Mouse (Mus musculus) C2C12 (cell line): ENCODE data around the gene Tars. TPM values are rescaled to one million over a fixed set of nuclear protein-coding genes. Genes with fewer than 3 reads are reported as not detected.

Experiments
- H3K27me3 ChIP-seq: one replicate; pipeline ENCODE4 v1.6.1; 2011; ENCODE audit not compliant: control insufficient read depth, insufficient read depth, insufficient read length
- H3K36me3 ChIP-seq: one replicate; pipeline ENCODE4 v1.6.1; 2011; ENCODE audit not compliant: control insufficient read depth, insufficient read depth
- H3K4me3 ChIP-seq: one replicate; pipeline ENCODE4 v1.5.1; 2011; ENCODE audit warnings: mild to moderate bottlenecking, control low read depth; ENCODE audit not compliant: poor library complexity, insufficient read depth, severe bottlenecking
- H3K79me2 ChIP-seq: one replicate; pipeline ENCODE4 v1.6.1; 2011; ENCODE audit not compliant: control insufficient read depth, insufficient read depth
- H3K79me3 ChIP-seq: one replicate; pipeline ENCODE4 v1.6.1; 2011; ENCODE audit warnings: low read depth, control low read depth
- H3ac ChIP-seq: one replicate; pipeline ENCODE3; 2011; ENCODE audit warnings: low read depth; ENCODE audit not compliant: control insufficient read depth, insufficient read length
- CEBPB ChIP-seq: IDR thresholded peaks from one replicate; pipeline ENCODE4 v1.6.1; 2011; ENCODE audit warnings: low read depth, mild to moderate bottlenecking, control low read depth, moderate library complexity
- CTCF ChIP-seq: IDR thresholded peaks from one replicate; pipeline ENCODE4 v1.5.1; 2011; ENCODE audit not compliant: control insufficient read depth, insufficient read depth, insufficient read length
- FOSL1 ChIP-seq: IDR thresholded peaks from one replicate; pipeline ENCODE4 v1.8.0; 2011; ENCODE audit warnings: mild to moderate bottlenecking, low read length; ENCODE audit not compliant: poor library complexity, insufficient read depth, severe bottlenecking
- MAX ChIP-seq: IDR thresholded peaks from one replicate; pipeline ENCODE4 v1.6.1; 2011; ENCODE audit warnings: mild to moderate bottlenecking, control low read depth
- MYOD1 ChIP-seq: IDR thresholded peaks from one replicate; pipeline ENCODE4 v1.6.1; 2011; ENCODE audit warnings: low read depth; ENCODE audit not compliant: control insufficient read depth, insufficient read length
- MYOG ChIP-seq: IDR thresholded peaks from one replicate; pipeline ENCODE4 v1.6.1; 2011; ENCODE audit not compliant: control insufficient read depth, insufficient read length; ENCODE audit errors: extremely low read depth
- USF1 ChIP-seq: IDR thresholded peaks from one replicate; pipeline ENCODE4 v1.6.1; 2011; ENCODE audit warnings: low read depth, mild to moderate bottlenecking, control low read depth, moderate library complexity
- long read RNA-seq, 2 experiments: library from polyadenylated mRNA; unstranded; transcript quantifications; one replicate each; pipeline ENCODE4 v2.0.0; 2019 to 2020
- polyA plus RNA-seq: library from polyadenylated mRNA; unstranded; fragments of >200 nt; fragmentation: generic; extraction: Trizol; gene quantifications from one replicate; pipeline ENCODE4 v1.2.1, GENCODE M21; 2012; ENCODE audit warnings: missing spikeins

The Tars gene
- 84.9 TPM for polyA plus RNA-seq
- long read RNA-seq, experiment 1, full-length matches to known transcripts, result 133 of 160 reads
- long read RNA-seq, experiment 1, partial matches to known transcripts, result 17 of 160 reads
- long read RNA-seq, experiment 1, other reads (novel, unspliced or antisense), result 10 of 160 reads
- long read RNA-seq, experiment 2, full-length matches to known transcripts, result 1,061 of 1,114 reads
- long read RNA-seq, experiment 2, partial matches to known transcripts, result 12 of 1,114 reads
- long read RNA-seq, experiment 2, other reads (novel, unspliced or antisense), result 41 of 1,114 reads

DNA sequence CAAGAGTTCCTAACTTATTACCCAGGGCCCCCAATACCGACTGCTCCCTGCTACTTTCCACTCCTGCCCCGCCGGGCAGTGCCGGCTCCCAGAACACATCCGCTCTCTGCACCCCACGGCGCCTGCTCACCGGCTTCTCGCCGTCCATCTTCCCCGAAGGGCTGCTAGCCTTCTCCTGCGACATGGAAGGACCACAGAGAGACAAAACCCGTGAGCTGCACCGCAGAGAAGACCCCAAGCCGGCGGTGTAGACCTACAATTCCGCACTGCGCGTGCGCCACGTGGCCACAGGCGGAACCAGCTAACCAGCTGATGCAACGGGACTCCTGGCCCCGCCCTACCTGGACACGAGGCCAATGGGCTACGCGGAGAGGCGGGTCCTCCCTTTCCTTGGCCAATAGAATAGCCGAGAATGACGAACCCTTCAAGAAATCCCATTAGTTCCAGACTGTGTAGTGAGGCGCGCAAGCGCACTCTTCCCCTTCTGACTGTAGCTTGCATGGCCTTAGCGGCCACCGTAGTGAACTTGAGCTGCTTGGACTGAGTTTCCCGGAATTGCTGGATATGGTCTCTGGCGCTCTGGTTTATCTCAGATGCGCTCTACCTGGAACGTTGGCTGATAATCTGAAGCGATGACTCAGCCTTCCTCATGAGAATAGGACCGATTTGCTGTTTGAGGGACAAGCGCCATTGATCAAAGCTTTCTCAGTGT, at the start of gene Tars:
Gene Tars, minus strand, starts transcription at position 310 of the 712 bp plus-strand sequence.
- TF ChIP-seq MYOD1, result no peak
- peak; percentile 88 for TF ChIP-seq USF1
- TF ChIP-seq CEBPB, result peak; percentile 51
- TF ChIP-seq CTCF, result no peak
- TF ChIP-seq MAX, result peak; percentile 94
- no peak for TF ChIP-seq MYOG
- no peak for TF ChIP-seq FOSL1
- H3K4me3 ChIP-seq, result peak within 1 kb of the TSS; percentile 100
- H3K79me2 ChIP-seq, result peaks cover 50% of the 10 kb centered on the region
- peak within 1 kb of the TSS; percentile 97 for H3ac ChIP-seq
- H3K27me3 ChIP-seq, result no peaks in the 10 kb centered on the region
- H3K36me3 ChIP-seq, result peaks cover 34% of the 10 kb centered on the region
- peaks cover 42% of the 10 kb centered on the region for H3K79me3 ChIP-seq

GRCm38 (mm10) chr15:11437361-11437760, 37.9 kb upstream of the Tars start:
- H3K4me3 ChIP-seq, result no peak overlapping the region
- H3ac ChIP-seq, result no peak overlapping the region
- TF ChIP-seq MYOD1 (no peak), MYOG (no peak), MAX (no peak), USF1 (no peak), CEBPB (no peak), FOSL1 (no peak), CTCF (no peak)
- H3K27me3 ChIP-seq, result no peaks in the 10 kb centered on the region
- no peaks in the 10 kb centered on the region for H3K79me2 ChIP-seq
- H3K36me3 ChIP-seq, result no peaks in the 10 kb centered on the region
- no peaks in the 10 kb centered on the region for H3K79me3 ChIP-seq

DNA sequence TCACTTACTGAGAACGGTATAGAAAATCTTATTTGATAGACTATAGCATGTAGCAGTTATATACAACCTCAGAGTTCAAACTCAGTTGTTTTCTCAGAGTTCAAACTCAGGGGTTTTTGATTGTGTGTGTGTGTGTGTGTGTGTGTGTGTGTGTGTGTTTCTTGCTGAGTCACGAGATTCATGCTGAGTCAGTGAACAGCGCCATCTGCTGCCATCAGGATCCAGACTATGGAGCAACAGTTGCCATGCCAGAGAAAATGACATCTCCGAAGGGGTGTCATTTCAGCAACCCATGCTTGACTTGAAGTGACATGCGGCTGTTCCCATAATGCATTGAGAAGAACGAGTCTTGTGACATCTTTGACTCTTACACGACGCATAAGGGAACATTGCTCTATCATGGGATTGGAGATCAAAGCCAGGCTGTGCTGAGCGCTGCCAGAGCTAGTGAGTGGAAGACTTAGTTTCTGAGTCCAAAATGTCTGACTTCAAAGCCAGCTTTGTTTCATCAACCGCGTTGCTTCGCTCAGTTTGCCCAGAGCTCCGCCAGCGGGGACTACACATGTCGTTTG, 37.3 kb upstream of the Tars start:
- H3K79me3 ChIP-seq, result no peaks in the 10 kb centered on the region
- no peaks in the 10 kb centered on the region for H3K79me2 ChIP-seq
- H3K27me3 ChIP-seq, result no peaks in the 10 kb centered on the region
- no peak overlapping the region for H3ac ChIP-seq
- TF ChIP-seq FOSL1 (no peak), CTCF (no peak), MYOG (no peak), USF1 (no peak), MYOD1 (no peak), CEBPB (no peak), MAX (no peak)
- H3K4me3 ChIP-seq, result no peak overlapping the region
- no peaks in the 10 kb centered on the region for H3K36me3 ChIP-seq

GRCm38 (mm10) chr15:11426899-11427298, 27.4 kb upstream of the Tars start:
- Histone ChIP-seq H3K4me3 (no peak overlapping the region), H3K79me2 (no peaks in the 10 kb centered on the region)
- no peak for TF ChIP-seq MYOG
- TF ChIP-seq FOSL1, result no peak
- no peak for TF ChIP-seq MYOD1
- no peak for TF ChIP-seq USF1
- TF ChIP-seq CTCF, result no peak
- no peak for TF ChIP-seq CEBPB
- TF ChIP-seq MAX, result no peak

GRCm38 (mm10) chr15:11413484-11413883, 14.0 kb upstream of the Tars start:
- H3K36me3 ChIP-seq, result no peaks in the 10 kb centered on the region
- H3K79me3 ChIP-seq, result no peaks in the 10 kb centered on the region
- no peaks in the 10 kb centered on the region for H3K27me3 ChIP-seq
- H3K4me3 ChIP-seq, result no peak overlapping the region
- TF ChIP-seq USF1 (no peak), CTCF (no peak), CEBPB (no peak), MAX (no peak), MYOG (no peak)
- H3K79me2 ChIP-seq, result no peaks in the 10 kb centered on the region
- H3ac ChIP-seq, result no peak overlapping the region

More at GRCm38 (mm10) chr15:11426899-11427298, 27.4 kb upstream of the Tars start:
- Histone ChIP-seq H3ac (no peak overlapping the region), H3K36me3 (no peaks in the 10 kb centered on the region), H3K27me3 (no peaks in the 10 kb centered on the region), H3K79me3 (no peaks in the 10 kb centered on the region)
